Mouse (Mus musculus) neural tube, embryonic 13.5 days (tissue): ENCODE results near the gene Sumf1. TPM values are rescaled to one million over a fixed set of nuclear protein-coding genes. Genes with fewer than 3 reads are reported as not detected.

Experiments
- ATAC-seq: fragments of 200-750 bp; cut with Nextera tagmentation; 2 replicates; pipeline ENCODE4 v1.8.0; 2017; ENCODE audit warnings: low read depth, mild to moderate bottlenecking, moderate TSS enrichment, moderate library complexity
- H3K27ac ChIP-seq: fragments of 300-500 bp; sonication (generic); replicated peaks from 2 replicates; pipeline ENCODE4 v1.5.1; 2015; ENCODE audit warnings: moderate library complexity, mild to moderate bottlenecking, inconsistent platforms
- H3K27me3 ChIP-seq: fragments of 300-500 bp; sonication (generic); 2 replicates; pipeline ENCODE4 v1.6.1; 2015; ENCODE audit warnings: mild to moderate bottlenecking, inconsistent platforms
- H3K36me3 ChIP-seq: fragments of 300-500 bp; sonication (generic); 2 replicates; pipeline ENCODE4 v1.6.1; 2015; ENCODE audit warnings: mild to moderate bottlenecking, inconsistent platforms
- H3K4me1 ChIP-seq: fragments of 300-500 bp; sonication (generic); replicated peaks from 2 replicates; pipeline ENCODE4 v1.6.1; 2015; ENCODE audit warnings: inconsistent platforms
- H3K4me2 ChIP-seq: fragments of 300-500 bp; sonication (generic); 2 replicates; pipeline ENCODE4 v1.6.1; 2015; ENCODE audit warnings: inconsistent platforms, mild to moderate bottlenecking, moderate library complexity
- H3K4me3 ChIP-seq: fragments of 300-500 bp; sonication (generic); 2 replicates; pipeline ENCODE4 v1.5.1; 2015; ENCODE audit warnings: mild to moderate bottlenecking, inconsistent platforms
- H3K9ac ChIP-seq: fragments of 300-500 bp; sonication (generic); 2 replicates; pipeline ENCODE4 v1.6.1; 2015; ENCODE audit warnings: moderate library complexity, mild to moderate bottlenecking, inconsistent platforms
- H3K9me3 ChIP-seq: fragments of 300-500 bp; sonication (generic); 2 replicates; pipeline ENCODE4 v1.6.1; 2016; ENCODE audit warnings: inconsistent platforms
- WGBS: fragments of 180-500 bp; shearing (Covaris S2); methylation state at CpG from one replicate; pipeline ENCODE4 v1.1.7; 2015; 5-methylcytosine and 5-hydroxymethylcytosine counted together
- polyA plus RNA-seq: library from polyadenylated mRNA; unstranded; fragments of >200 nt; fragmentation: Nextera tagmentation; extraction: Ambion mirVana; gene quantifications from 2 replicates; pipeline ENCODE4 v1.2.1, GENCODE M21; 2015

The Sumf1 gene
- polyA plus RNA-seq, 1 experiment from 2014 or later = 11.2 TPM

GRCm38 (mm10) chr6:108140722-108141490 is 44.5 kb downstream of the Sumf1 start:
- 92% methylated on average over 4 of the region's 4 CpGs for WGBS

GRCm38 (mm10) chr6:108137031-108137430 is 48.4 kb downstream of the Sumf1 start:
- no peak overlapping the region for H3K27ac ChIP-seq
- no peak overlapping the region for H3K9ac ChIP-seq
- H3K4me1 ChIP-seq = no peaks in the 10 kb centered on the region
- 0 out of 2 replicates have a peak, but pooled peaks cover 7% of the 10 kb centered on the region for H3K36me3 ChIP-seq
- H3K9me3 ChIP-seq = no peaks in the 10 kb centered on the region
- 92% methylated on average over 5 of the region's 5 CpGs for WGBS
- no peak overlapping the region for H3K4me2 ChIP-seq
- H3K4me3 ChIP-seq = no peak overlapping the region
- no peaks in the 10 kb centered on the region for H3K27me3 ChIP-seq
- ATAC-seq = no peak

More at GRCm38 (mm10) chr6:108140722-108141490, 44.5 kb downstream of the Sumf1 start:
- Histone ChIP-seq H3K9ac (no peak overlapping the region), H3K4me1 (peaks cover 8% of the 10 kb centered on the region), H3K9me3 (no peaks in the 10 kb centered on the region), H3K27ac (no peak overlapping the region), H3K4me2 (no peak overlapping the region), H3K27me3 (no peaks in the 10 kb centered on the region), H3K36me3 (0 out of 2 replicates have a peak, but pooled peaks cover 7% of the 10 kb centered on the region), H3K4me3 (no peak overlapping the region)
- no peak for ATAC-seq

GRCm38 (mm10) chr6:108136286-108136685 is 49.1 kb downstream of the Sumf1 start:
- Histone ChIP-seq H3K9me3 (no peaks in the 10 kb centered on the region), H3K27ac (no peak overlapping the region), H3K36me3 (0 out of 2 replicates have a peak, but pooled peaks cover 7% of the 10 kb centered on the region), H3K4me3 (no peak overlapping the region), H3K27me3 (no peaks in the 10 kb centered on the region), H3K4me1 (no peaks in the 10 kb centered on the region), H3K4me2 (no peak overlapping the region), H3K9ac (no peak overlapping the region)
- ATAC-seq = no peak
- 82% methylated on average over 1 of the region's 1 CpGs for WGBS

- no peak overlapping the region for H3K4me3 ChIP-seq
- H3K9ac ChIP-seq = no peak overlapping the region
- H3K27me3 ChIP-seq = no peaks in the 10 kb centered on the region
- no peak overlapping the region for H3K27ac ChIP-seq
- WGBS = 98% methylated on average over 5 of the region's 5 CpGs
- no peaks in the 10 kb centered on the region for H3K9me3 ChIP-seq
- H3K4me2 ChIP-seq = no peak overlapping the region
- H3K36me3 ChIP-seq = 0 out of 2 replicates have a peak, but pooled peaks cover 4% of the 10 kb centered on the region
- no peak for ATAC-seq
- H3K4me1 ChIP-seq = no peaks in the 10 kb centered on the region
Observed at GRCm38 (mm10) chr6:108132268-108132935, 53.0 kb downstream of the Sumf1 start.

- ATAC-seq = no peak
- no peak overlapping the region for H3K9ac ChIP-seq
- H3K4me3 ChIP-seq = no peak overlapping the region
- H3K4me2 ChIP-seq = no peak overlapping the region
- H3K4me1 ChIP-seq = no peaks in the 10 kb centered on the region
- no peaks in the 10 kb centered on the region for H3K9me3 ChIP-seq
- 93% methylated on average over 5 of the region's 5 CpGs for WGBS
- H3K36me3 ChIP-seq = no peaks in the 10 kb centered on the region
- H3K27ac ChIP-seq = no peak overlapping the region
- no peaks in the 10 kb centered on the region for H3K27me3 ChIP-seq
Observed at GRCm38 (mm10) chr6:108130718-108131117, 54.7 kb downstream of the Sumf1 start.

GRCm38 (mm10) chr6:108126631-108127030 is 58.8 kb downstream of the Sumf1 start:
- Histone ChIP-seq H3K4me3 (no peak overlapping the region), H3K36me3 (no peaks in the 10 kb centered on the region), H3K27me3 (no peaks in the 10 kb centered on the region), H3K4me2 (no peak overlapping the region), H3K27ac (no peak overlapping the region), H3K9me3 (no peaks in the 10 kb centered on the region), H3K9ac (no peak overlapping the region), H3K4me1 (no peaks in the 10 kb centered on the region)
- no peak for ATAC-seq
- 89% methylated on average over 3 of the region's 3 CpGs for WGBS

GRCm38 (mm10) chr6:108125474-108125873 is 59.9 kb downstream of the Sumf1 start:
- Histone ChIP-seq H3K27ac (no peak overlapping the region), H3K27me3 (no peaks in the 10 kb centered on the region), H3K9ac (no peak overlapping the region), H3K4me2 (no peak overlapping the region), H3K4me3 (no peak overlapping the region), H3K9me3 (no peaks in the 10 kb centered on the region), H3K36me3 (no peaks in the 10 kb centered on the region), H3K4me1 (no peaks in the 10 kb centered on the region)
- no peak for ATAC-seq
- 74% methylated on average over 1 of the region's 1 CpGs for WGBS

- no peak for ATAC-seq
- H3K27me3 ChIP-seq = no peaks in the 10 kb centered on the region
- WGBS = 97% methylated on average over 6 of the region's 6 CpGs
- no peak overlapping the region for H3K4me2 ChIP-seq
- H3K9ac ChIP-seq = no peak overlapping the region
- H3K4me1 ChIP-seq = no peaks in the 10 kb centered on the region
- H3K4me3 ChIP-seq = no peak overlapping the region
- no peaks in the 10 kb centered on the region for H3K9me3 ChIP-seq
- H3K36me3 ChIP-seq = no peaks in the 10 kb centered on the region
- H3K27ac ChIP-seq = no peak overlapping the region
Observed at GRCm38 (mm10) chr6:108117881-108118280, 67.5 kb downstream of the Sumf1 start.

- Histone ChIP-seq H3K36me3 (no peaks in the 10 kb centered on the region), H3K4me3 (no peak overlapping the region), H3K4me2 (no peak overlapping the region), H3K9me3 (no peaks in the 10 kb centered on the region), H3K27me3 (no peaks in the 10 kb centered on the region), H3K27ac (no peak overlapping the region), H3K4me1 (no peaks in the 10 kb centered on the region), H3K9ac (no peak overlapping the region)
- no peak for ATAC-seq
- WGBS = 100% methylated on average over 1 of the region's 1 CpGs
Observed at GRCm38 (mm10) chr6:108114971-108115370, 70.4 kb downstream of the Sumf1 start.

GRCm38 (mm10) chr6:108111693-108112092 is 73.7 kb downstream of the Sumf1 start:
- no peaks in the 10 kb centered on the region for H3K9me3 ChIP-seq
- no peak overlapping the region for H3K4me3 ChIP-seq
- no peaks in the 10 kb centered on the region for H3K4me1 ChIP-seq
- H3K4me2 ChIP-seq = no peak overlapping the region
- ATAC-seq = no peak
- H3K27ac ChIP-seq = no peak overlapping the region
- H3K36me3 ChIP-seq = 0 out of 2 replicates have a peak, but pooled peaks cover 4% of the 10 kb centered on the region
- no peak overlapping the region for H3K9ac ChIP-seq
- H3K27me3 ChIP-seq = no peaks in the 10 kb centered on the region

- H3K27me3 ChIP-seq = no peaks in the 10 kb centered on the region
- no peaks in the 10 kb centered on the region for H3K9me3 ChIP-seq
- no peak overlapping the region for H3K4me2 ChIP-seq
- H3K27ac ChIP-seq = no peak overlapping the region
- 81% methylated on average over 4 of the region's 4 CpGs for WGBS
- no peak overlapping the region for H3K4me3 ChIP-seq
- H3K36me3 ChIP-seq = 0 out of 2 replicates have a peak, but pooled peaks cover 4% of the 10 kb centered on the region
- no peaks in the 10 kb centered on the region for H3K4me1 ChIP-seq
- H3K9ac ChIP-seq = no peak overlapping the region
- no peak for ATAC-seq
Observed at GRCm38 (mm10) chr6:108110336-108110735, 75.0 kb downstream of the Sumf1 start.

GRCm38 (mm10) chr6:108107376-108107775 is 78.0 kb downstream of the Sumf1 start:
- Histone ChIP-seq H3K27me3 (no peaks in the 10 kb centered on the region), H3K4me1 (0 out of 2 replicates have a peak, but pooled peaks cover 3% of the 10 kb centered on the region), H3K36me3 (0 out of 2 replicates have a peak, but pooled peaks cover 4% of the 10 kb centered on the region), H3K9me3 (no peaks in the 10 kb centered on the region), H3K27ac (no peak overlapping the region), H3K4me3 (no peak overlapping the region), H3K9ac (no peak overlapping the region), H3K4me2 (no peak overlapping the region)
- no peak for ATAC-seq
